Mouse (Mus musculus) liver, embryonic 15.5 days (tissue): ENCODE results near the gene Krtap13-1. TPM values are rescaled to one million over a fixed set of nuclear protein-coding genes. Genes with fewer than 3 reads are reported as not detected.

Experiments
- ATAC-seq: fragments of 200-750 bp; cut with Nextera tagmentation; 2 replicates; pipeline ENCODE4 v1.8.0; 2017; ENCODE audit warnings: moderate number of reproducible peaks, mild to moderate bottlenecking, moderate library complexity; ENCODE audit not compliant: insufficient read depth
- H3K27ac ChIP-seq: fragments of 300-500 bp; sonication (generic); replicated peaks from 2 replicates; pipeline ENCODE4 v1.5.1; 2015; ENCODE audit warnings: mild to moderate bottlenecking, inconsistent platforms
- H3K27me3 ChIP-seq: fragments of 300-500 bp; sonication (generic); 2 replicates; pipeline ENCODE4 v1.6.1; 2015; ENCODE audit warnings: mild to moderate bottlenecking, inconsistent platforms
- H3K36me3 ChIP-seq: fragments of 300-500 bp; sonication (generic); replicated peaks from 2 replicates; pipeline ENCODE4 v1.6.1; 2015; ENCODE audit warnings: moderate library complexity, mild to moderate bottlenecking, inconsistent platforms
- H3K4me1 ChIP-seq: fragments of 300-500 bp; sonication (generic); replicated peaks from 2 replicates; pipeline ENCODE4 v1.6.1; 2015; ENCODE audit warnings: inconsistent platforms
- H3K4me2 ChIP-seq: fragments of 300-500 bp; sonication (generic); 2 replicates; pipeline ENCODE4 v1.6.1; 2015; ENCODE audit warnings: moderate library complexity, mild to moderate bottlenecking, inconsistent platforms
- H3K4me3 ChIP-seq: fragments of 300-500 bp; sonication (generic); replicated peaks from 2 replicates; pipeline ENCODE4 v1.5.1; 2015; ENCODE audit warnings: mild to moderate bottlenecking, inconsistent platforms
- H3K9ac ChIP-seq: fragments of 300-500 bp; sonication (generic); 2 replicates; pipeline ENCODE4 v1.6.1; 2015; ENCODE audit warnings: moderate library complexity, mild to moderate bottlenecking, inconsistent platforms
- H3K9me3 ChIP-seq: fragments of 300-500 bp; sonication (generic); replicated peaks from 2 replicates; pipeline ENCODE4 v1.6.1; 2016; ENCODE audit warnings: inconsistent platforms
- WGBS: fragments of 180-500 bp; shearing (Covaris S2); methylation state at CpG from one replicate; pipeline ENCODE4 v1.1.7; 2015; ENCODE audit warnings: mixed read lengths; ENCODE audit not compliant: insufficient replicate concordance; 5-methylcytosine and 5-hydroxymethylcytosine counted together
- polyA plus RNA-seq: library from polyadenylated mRNA; unstranded; fragments of >200 nt; fragmentation: Nextera tagmentation; extraction: Ambion mirVana; gene quantifications from 2 replicates; pipeline ENCODE4 v1.2.1, GENCODE M21; 2015

Krtap13-1 gene
- not detected in 2 replicates for polyA plus RNA-seq

DNA sequence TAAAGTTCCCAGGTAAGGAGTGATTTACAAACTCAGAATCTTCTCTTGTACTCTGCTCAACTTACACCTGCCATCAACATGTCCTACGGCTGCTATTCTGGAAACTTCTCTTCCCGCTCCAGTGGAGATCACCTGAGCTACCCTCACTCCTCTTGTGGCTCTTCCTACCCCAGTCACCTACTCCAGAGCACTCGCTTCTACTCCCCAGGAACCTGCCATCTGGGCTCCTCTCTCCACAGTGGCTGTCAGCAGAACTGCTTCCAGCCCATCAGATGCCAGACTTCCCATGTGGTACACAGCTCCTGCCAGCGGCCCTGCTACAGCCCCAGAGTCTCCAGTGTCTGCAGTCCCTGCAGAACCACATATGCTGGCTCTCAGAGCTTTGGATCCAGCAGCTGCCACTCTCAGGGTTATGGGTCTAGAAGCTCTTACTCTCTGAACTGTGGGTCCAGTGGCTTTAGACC, at the start of gene Krtap13-1:
Gene Krtap13-1, plus strand, starts transcription at position 51 of the 464 bp plus-strand sequence.
- H3K4me1 ChIP-seq, result no peaks in the 10 kb centered on the region
- H3K9ac ChIP-seq, result no peak within 1 kb of the TSS
- H3K4me2 ChIP-seq, result no peak within 1 kb of the TSS
- H3K9me3 ChIP-seq, result no peaks in the 10 kb centered on the region
- H3K27ac ChIP-seq, result no peak within 1 kb of the TSS
- no peak within 1 kb of the TSS for H3K4me3 ChIP-seq
- ATAC-seq, result no peak
- H3K27me3 ChIP-seq, result no peaks in the 10 kb centered on the region
- H3K36me3 ChIP-seq, result no peaks in the 10 kb centered on the region
- WGBS, result 57% methylated on average over 4 of the region's 4 CpGs

DNA sequence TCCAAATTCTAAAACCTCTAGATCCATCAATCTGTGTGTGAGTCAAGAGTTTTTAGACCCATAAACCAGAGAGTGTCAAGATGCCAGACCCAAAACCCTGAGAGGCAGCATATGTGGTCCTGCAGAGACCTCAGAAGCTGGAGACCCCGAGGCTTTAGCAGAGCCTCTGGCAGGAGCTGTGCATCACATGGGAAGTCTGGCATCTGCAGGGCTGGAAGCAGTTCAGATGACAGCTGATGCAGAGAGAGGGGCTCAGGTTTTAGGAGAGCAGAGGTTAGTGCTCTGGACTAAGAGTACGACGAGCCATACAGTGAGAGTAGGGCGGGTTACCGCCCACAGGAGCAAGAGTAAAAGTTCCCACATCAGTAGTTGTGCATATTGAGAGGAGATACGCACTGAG, 49.6 kb upstream of the Krtap13-1 start:
- Histone ChIP-seq H3K36me3 (no peaks in the 10 kb centered on the region), H3K27me3 (no peaks in the 10 kb centered on the region), H3K27ac (no peak overlapping the region), H3K4me2 (no peak overlapping the region), H3K4me1 (no peaks in the 10 kb centered on the region), H3K4me3 (no peak overlapping the region), H3K9me3 (no peaks in the 10 kb centered on the region), H3K9ac (no peak overlapping the region)
- WGBS, result 68% methylated on average over 6 of the region's 6 CpGs
- ATAC-seq, result no peak

DNA sequence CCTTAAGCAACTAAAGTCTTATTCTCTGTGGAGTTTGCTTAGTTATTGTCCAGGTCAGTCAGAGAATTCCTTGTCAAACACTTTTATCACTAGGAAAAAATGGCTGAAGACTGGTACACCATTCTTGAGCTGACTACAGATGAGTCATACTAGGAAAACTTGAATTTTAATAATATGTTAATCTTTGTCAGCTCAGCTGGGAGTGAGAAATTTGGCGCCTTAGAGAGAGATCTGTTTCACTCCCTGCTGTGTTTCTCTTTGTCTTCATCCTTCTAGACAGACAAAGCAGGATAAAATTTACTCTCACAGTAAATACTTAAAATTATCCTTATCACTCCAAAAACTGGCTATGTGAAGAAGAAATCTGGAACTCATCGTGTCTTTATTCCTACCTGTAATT, 47.4 kb upstream of the Krtap13-1 start:
- Histone ChIP-seq H3K36me3 (no peaks in the 10 kb centered on the region), H3K27ac (no peak overlapping the region), H3K4me3 (no peak overlapping the region), H3K9ac (no peak overlapping the region), H3K4me2 (no peak overlapping the region), H3K27me3 (no peaks in the 10 kb centered on the region), H3K9me3 (no peaks in the 10 kb centered on the region), H3K4me1 (no peaks in the 10 kb centered on the region)
- no peak for ATAC-seq
- WGBS, result 49% methylated on average over 2 of the region's 2 CpGs

DNA sequence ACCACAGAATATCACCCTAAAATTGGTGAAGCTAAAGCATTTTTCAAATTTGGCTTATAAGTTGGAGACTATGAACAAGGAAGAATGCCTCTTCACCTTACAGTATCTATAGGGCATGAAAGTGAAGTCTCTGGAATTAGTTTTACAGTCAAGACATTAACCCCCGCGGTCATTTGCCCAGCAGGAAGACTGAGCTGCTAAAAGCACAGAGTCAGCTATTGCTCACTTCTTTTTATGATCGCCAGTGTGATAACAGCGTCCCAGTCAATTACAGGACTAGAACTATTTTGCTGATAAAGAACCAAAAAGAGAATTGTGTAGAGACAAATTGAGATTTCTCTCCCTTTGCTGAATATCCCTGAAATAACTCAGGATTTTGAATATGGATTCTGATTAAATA, 32.4 kb upstream of the Krtap13-1 start:
- Histone ChIP-seq H3K36me3 (no peaks in the 10 kb centered on the region), H3K4me3 (no peak overlapping the region), H3K27me3 (no peaks in the 10 kb centered on the region), H3K27ac (no peak overlapping the region), H3K9ac (no peak overlapping the region), H3K4me2 (no peak overlapping the region), H3K4me1 (no peaks in the 10 kb centered on the region), H3K9me3 (no peaks in the 10 kb centered on the region)
- ATAC-seq, result no peak
- 50% methylated on average over 4 of the region's 4 CpGs for WGBS

DNA sequence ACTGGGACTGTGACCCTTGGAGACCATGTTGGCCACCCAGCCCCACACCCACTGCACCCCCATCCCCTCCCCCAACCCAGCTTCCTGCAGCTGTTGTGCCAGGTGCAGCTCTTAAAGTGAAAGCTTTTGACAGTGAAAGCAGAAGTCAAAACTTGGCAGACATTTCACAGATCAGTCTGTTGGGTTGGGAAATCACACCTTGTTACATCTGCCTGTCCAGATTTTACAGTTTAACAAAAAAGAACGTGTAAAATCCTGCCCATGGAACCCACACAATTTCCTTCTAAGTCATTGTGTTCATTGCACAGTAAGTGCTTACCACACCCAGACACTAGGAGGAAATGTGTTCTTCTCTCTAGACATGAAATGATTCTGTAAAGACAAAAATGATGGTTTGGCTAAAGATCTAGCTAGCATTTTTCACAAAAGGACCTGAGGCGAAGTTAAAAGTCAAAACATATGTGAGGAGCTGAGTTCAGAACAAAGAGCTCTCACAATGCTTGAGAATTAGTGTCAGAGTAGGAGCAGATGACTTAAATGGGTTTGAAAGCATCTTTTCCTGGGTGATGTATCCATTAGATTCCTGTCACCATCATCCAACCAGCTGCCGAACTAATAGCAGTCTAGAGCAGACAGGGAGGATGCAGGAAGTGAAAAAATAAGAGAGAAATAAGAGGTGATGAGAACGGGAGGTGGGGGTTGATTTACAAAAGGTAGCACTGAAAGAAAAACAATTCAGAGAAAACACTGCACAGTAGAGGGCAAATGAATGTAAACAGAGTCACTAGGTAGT, 27.4 kb upstream of the Krtap13-1 start:
- Histone ChIP-seq H3K9ac (no peak overlapping the region), H3K36me3 (no peaks in the 10 kb centered on the region), H3K4me3 (no peak overlapping the region), H3K27ac (no peak overlapping the region), H3K27me3 (no peaks in the 10 kb centered on the region), H3K9me3 (no peaks in the 10 kb centered on the region), H3K4me1 (no peaks in the 10 kb centered on the region), H3K4me2 (no peak overlapping the region)
- no peak for ATAC-seq
- 37% methylated on average over 4 of the region's 4 CpGs for WGBS

DNA sequence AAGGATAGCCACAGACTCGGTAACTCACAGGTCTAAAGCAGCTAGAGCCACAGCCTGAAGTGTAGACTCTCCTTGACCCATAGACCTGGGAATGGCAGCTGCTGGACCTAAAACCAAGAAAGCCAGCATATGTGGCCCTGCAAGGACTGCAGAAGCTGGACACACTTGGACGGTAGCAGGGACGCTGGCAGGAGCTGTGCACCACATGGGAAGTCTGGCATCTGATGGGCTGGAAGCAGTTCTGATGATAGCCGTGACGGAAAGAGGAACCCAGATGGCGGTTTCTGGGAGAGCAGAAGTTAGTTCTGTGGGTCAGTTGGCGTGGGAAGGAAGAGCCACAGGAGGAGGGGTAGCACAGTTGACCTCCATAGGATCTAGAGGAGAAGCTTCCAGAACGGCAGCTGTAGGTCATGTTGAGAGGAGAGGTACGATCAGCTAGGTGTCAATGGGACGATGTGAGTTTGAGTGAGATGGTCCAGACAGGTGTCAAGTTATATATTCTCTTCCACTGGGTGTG, 21.1 kb upstream of the Krtap13-1 start, which contains the start of gene 2310061N02Rik:
Gene 2310061N02Rik, minus strand, starts transcription at position 467 of the 517 bp plus-strand sequence.
- Histone ChIP-seq H3K27ac (no peak within 1 kb of the TSS), H3K36me3 (no peaks in the 10 kb centered on the region), H3K4me1 (no peaks in the 10 kb centered on the region), H3K27me3 (no peaks in the 10 kb centered on the region), H3K9ac (no peak within 1 kb of the TSS), H3K9me3 (0 out of 2 replicates have a peak, but pooled peaks cover 3% of the 10 kb centered on the region), H3K4me2 (no peak within 1 kb of the TSS), H3K4me3 (no peak within 1 kb of the TSS)
- ATAC-seq, result no peak
- WGBS, result 55% methylated on average over 10 of the region's 10 CpGs

DNA sequence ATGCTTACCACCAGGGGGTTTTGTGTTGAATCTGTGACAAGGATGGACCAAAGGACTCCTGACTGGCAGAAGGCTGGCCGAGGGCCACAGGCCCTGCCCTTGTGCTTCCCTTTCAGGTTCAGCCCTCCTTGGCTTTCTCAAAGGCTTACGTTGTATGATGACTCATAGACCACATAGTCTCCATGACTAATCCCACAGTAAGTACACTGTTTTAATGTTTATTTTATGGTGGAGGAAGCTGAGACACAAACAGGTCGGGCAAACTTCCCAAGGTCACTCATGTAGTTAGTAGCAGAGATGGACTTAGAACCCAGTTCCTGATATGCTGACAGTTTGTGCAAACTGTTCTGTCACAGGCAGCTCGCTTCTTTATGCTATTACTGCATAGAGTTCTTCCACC, 17.9 kb upstream of the Krtap13-1 start:
- 27% methylated on average over 4 of the region's 4 CpGs for WGBS
- Histone ChIP-seq H3K9me3 (0 out of 2 replicates have a peak, but pooled peaks cover 3% of the 10 kb centered on the region), H3K4me1 (no peaks in the 10 kb centered on the region), H3K9ac (no peak overlapping the region), H3K27me3 (no peaks in the 10 kb centered on the region), H3K36me3 (no peaks in the 10 kb centered on the region), H3K4me2 (no peak overlapping the region), H3K4me3 (no peak overlapping the region), H3K27ac (no peak overlapping the region)
- ATAC-seq, result no peak

DNA sequence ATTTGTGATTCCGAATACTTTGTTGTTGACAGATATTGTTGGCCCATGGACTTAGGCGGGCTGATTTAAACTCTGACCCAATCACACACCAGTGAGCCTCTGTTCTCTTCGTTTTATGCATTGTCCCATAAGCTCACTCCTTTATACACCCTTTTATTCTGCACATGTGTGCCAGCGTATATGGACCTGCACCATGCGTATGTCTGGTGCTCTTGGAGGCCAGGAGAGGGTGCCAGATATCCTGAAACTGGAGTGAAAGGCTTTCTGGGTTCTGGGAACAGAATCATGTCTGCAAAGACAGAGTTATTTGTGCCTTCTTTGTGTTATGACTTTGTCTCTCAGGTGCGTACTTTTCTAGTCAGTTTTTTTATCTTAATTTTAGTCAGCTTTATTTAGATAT, 17.4 kb upstream of the Krtap13-1 start:
- no peaks in the 10 kb centered on the region for H3K4me1 ChIP-seq
- no peak overlapping the region for H3K4me2 ChIP-seq
- no peak for ATAC-seq
- no peaks in the 10 kb centered on the region for H3K27me3 ChIP-seq
- no peak overlapping the region for H3K27ac ChIP-seq
- WGBS, result 62% methylated on average over 6 of the region's 6 CpGs
- H3K4me3 ChIP-seq, result no peak overlapping the region
- H3K9ac ChIP-seq, result no peak overlapping the region
- 0 out of 2 replicates have a peak, but pooled peaks cover 3% of the 10 kb centered on the region for H3K9me3 ChIP-seq
- H3K36me3 ChIP-seq, result no peaks in the 10 kb centered on the region

DNA sequence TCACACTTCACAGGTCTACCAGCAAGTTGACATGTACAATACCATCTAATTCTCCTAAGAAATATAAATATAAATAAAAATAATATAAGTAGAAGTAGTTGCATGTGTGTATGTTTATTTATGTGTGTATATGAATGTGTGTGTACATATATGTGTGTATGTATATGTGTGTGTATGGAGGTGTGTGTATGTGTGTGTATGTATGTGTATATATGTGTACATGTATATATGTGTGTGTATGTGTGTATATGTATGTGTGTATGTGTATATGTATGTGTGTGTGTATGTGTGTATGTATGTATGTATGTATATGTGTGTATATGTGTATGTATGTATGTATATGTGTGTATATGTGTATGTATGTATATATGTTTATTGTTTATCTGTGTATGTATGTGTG, 12.1 kb upstream of the Krtap13-1 start:
- H3K27ac ChIP-seq, result no peak overlapping the region
- H3K9me3 ChIP-seq, result no peaks in the 10 kb centered on the region
- H3K4me3 ChIP-seq, result no peak overlapping the region
- no peaks in the 10 kb centered on the region for H3K36me3 ChIP-seq
- H3K4me1 ChIP-seq, result no peaks in the 10 kb centered on the region
- ATAC-seq, result no peak
- no peaks in the 10 kb centered on the region for H3K27me3 ChIP-seq
- H3K4me2 ChIP-seq, result no peak overlapping the region
- no peak overlapping the region for H3K9ac ChIP-seq

DNA sequence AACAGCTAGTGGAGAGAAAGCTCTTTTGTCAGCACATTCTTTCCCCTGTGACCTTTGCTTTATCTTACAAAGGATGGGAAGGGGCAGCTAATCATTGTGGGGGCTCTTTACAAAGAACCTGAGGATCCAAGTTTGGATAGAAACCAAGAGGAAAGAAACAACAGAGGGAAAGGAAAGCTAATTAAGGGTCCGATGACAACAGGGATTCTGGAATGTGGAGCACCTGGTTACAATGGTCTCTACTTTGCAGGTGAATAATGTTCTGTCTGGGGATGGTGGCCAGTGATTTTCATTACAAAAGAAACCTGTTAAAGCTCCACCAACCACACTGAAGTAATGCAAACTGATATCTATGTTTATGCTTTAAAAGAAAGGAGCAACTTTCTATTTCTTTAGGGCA, 8.6 kb upstream of the Krtap13-1 start:
- no peaks in the 10 kb centered on the region for H3K9me3 ChIP-seq
- no peak overlapping the region for H3K4me2 ChIP-seq
- no peaks in the 10 kb centered on the region for H3K27me3 ChIP-seq
- H3K36me3 ChIP-seq, result no peaks in the 10 kb centered on the region
- no peak for ATAC-seq
- no peak overlapping the region for H3K27ac ChIP-seq
- H3K4me3 ChIP-seq, result no peak overlapping the region
- no peaks in the 10 kb centered on the region for H3K4me1 ChIP-seq
- H3K9ac ChIP-seq, result no peak overlapping the region
- WGBS, result 40% methylated on average over 1 of the region's 1 CpGs

DNA sequence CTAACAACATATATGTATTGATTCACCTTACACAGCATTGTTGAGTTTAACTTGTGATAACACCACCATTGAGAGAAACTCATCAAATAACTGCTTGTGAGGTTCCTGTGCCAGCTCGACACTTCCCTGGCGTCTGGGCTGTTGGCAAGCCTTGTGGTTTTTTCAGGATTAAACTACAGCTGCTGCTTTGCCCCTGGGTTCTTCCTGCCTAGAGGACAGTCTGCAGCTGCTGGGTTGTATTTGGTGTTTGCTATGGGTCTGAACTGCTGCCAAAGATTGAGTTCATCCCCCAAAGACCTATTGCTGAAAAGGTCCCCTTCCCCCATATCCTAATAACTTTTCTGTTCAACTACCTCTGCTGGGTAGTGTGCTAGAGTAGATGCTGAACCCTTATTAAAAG, 6.7 kb downstream of the Krtap13-1 start:
- no peak for ATAC-seq
- H3K4me2 ChIP-seq, result no peak overlapping the region
- WGBS, result 52% methylated on average over 2 of the region's 2 CpGs
- no peaks in the 10 kb centered on the region for H3K36me3 ChIP-seq
- no peaks in the 10 kb centered on the region for H3K9me3 ChIP-seq
- H3K27me3 ChIP-seq, result no peaks in the 10 kb centered on the region
- no peak overlapping the region for H3K9ac ChIP-seq
- H3K4me1 ChIP-seq, result no peaks in the 10 kb centered on the region
- no peak overlapping the region for H3K4me3 ChIP-seq
- H3K27ac ChIP-seq, result no peak overlapping the region
